Mouse (Mus musculus): Measurements from ENCODE around the gene D10Jhu81e.

GRCm38 (mm10) chr10:78159252-78159878, 10.2 kb downstream of the D10Jhu81e start:
- TF ChIP-seq POLR2A (IDR thresholded peaks at IDR 0.05; ENCODE audit: insufficient read depth, low read length) = no peak
- TF ChIP-seq CTCF (IDR thresholded peaks at IDR 0.05; ENCODE audit: low read depth, low read length) = no peak

Measured in ES-Bruce4 (cell line).